Mouse (Mus musculus) embryonic fibroblast, embryonic 13.5 days (primary cell): Measurements from ENCODE around the gene Mical1. TPM values are rescaled to one million over a fixed set of nuclear protein-coding genes. Genes with fewer than 3 reads are reported as not detected.

Experiments used
- H3K27ac ChIP-seq: 2 replicates; pipeline ENCODE4 v1.5.1; 2012; ENCODE audit warnings: low read length, control low read depth, inconsistent platforms; ENCODE audit not compliant: insufficient read depth
- H3K4me1 ChIP-seq: 2 replicates; pipeline ENCODE4 v1.6.1; 2011; ENCODE audit warnings: low read length; ENCODE audit not compliant: control insufficient read depth, insufficient read depth
- H3K4me3 ChIP-seq: 2 replicates; pipeline ENCODE4 v1.5.1; 2011; ENCODE audit warnings: mild to moderate bottlenecking, control low read depth, low read length; ENCODE audit not compliant: insufficient read depth
- CTCF ChIP-seq: IDR thresholded peaks from 2 replicates; pipeline ENCODE4 v1.5.1; 2011; ENCODE audit warnings: mild to moderate bottlenecking, control low read depth, low read length, moderate library complexity, borderline replicate concordance; ENCODE audit not compliant: insufficient read depth
- POLR2A ChIP-seq: IDR thresholded peaks from 2 replicates; pipeline ENCODE4 v1.6.1; 2011; ENCODE audit warnings: low read depth, mild to moderate bottlenecking, control low read depth, low read length, moderate library complexity
- polyA plus RNA-seq: library from polyadenylated mRNA; stranded (reverse); fragments of >200 nt; gene quantifications from 2 replicates; pipeline ENCODE4 v1.2.4, GENCODE M21; 2011; ENCODE audit warnings: low read depth; ENCODE audit not compliant: missing spikeins, insufficient read length

Gene Mical1
- polyA plus RNA-seq, 1 experiment = 50.0 TPM

DNA sequence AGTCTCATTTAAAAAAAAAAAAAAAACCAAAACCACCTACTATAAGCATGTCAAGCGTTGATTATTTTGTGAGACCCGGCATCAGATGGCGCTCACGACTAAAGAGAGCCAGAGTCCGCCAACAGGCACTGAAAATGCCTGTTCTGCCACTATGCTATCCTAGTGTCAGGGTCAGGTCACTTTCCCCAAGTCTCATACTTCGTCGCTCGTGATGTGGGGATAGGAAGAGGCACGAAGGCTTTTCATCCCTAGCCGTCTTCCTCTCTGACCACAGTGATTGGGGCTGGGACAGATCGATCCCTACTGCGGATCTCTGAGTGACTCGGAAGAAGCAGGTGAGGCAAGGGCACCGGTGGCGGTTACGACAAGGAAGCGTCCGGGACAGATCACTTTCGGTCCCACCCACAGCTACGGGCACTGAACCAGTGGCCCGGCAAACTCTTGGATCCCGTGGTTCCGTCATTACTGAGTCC, 42.4 kb downstream of the Mical1 start:
- TF ChIP-seq POLR2A (no peak), CTCF (peak; percentile 36; the same call in 1 of the 2 replicates)
- no peaks in the 10 kb centered on the region; the same call in 1 of the 2 replicates for H3K4me1 ChIP-seq
- peak overlapping the region; percentile 32; the same call in 1 of the 2 replicates for H3K27ac ChIP-seq
- peak overlapping the region; percentile 75 for H3K4me3 ChIP-seq

- H3K4me3 ChIP-seq = peak within 1 kb of the TSS; percentile 95
- no peaks in the 10 kb centered on the region; the same call in 1 of the 2 replicates for H3K4me1 ChIP-seq
- peak within 1 kb of the TSS; percentile 93 for H3K27ac ChIP-seq
- TF ChIP-seq CTCF (no peak), POLR2A (peak; percentile 97)
Observed at GRCm38 (mm10) chr10:41518981-41519618, 43.0 kb downstream of the Mical1 start, which contains the start of gene Cd164. Gene Cd164 (plus strand): TSS chr10:41519414.

- peak overlapping the region; percentile 93 for H3K27ac ChIP-seq
- H3K4me1 ChIP-seq = no peaks in the 10 kb centered on the region; the same call in 1 of the 2 replicates
- TF ChIP-seq CTCF (no peak), POLR2A (peak; percentile 32; the same call in 1 of the 2 replicates)
- peak overlapping the region; percentile 95 for H3K4me3 ChIP-seq
Observed at GRCm38 (mm10) chr10:41519640-41520409, 43.7 kb downstream of the Mical1 start.

DNA sequence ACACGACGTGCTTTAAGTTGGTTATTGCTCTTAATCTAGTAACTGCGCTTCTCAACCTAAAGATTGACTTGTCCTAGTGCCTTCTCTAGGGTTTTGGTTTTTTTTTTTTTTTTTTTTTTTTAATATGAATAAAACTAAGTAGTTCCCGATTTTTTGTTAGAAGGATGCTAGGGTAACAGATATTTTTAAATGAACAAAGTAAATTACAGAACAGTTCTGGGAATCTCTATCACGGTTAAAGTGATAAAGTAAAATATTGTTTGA, 44.2 kb downstream of the Mical1 start:
- Histone ChIP-seq H3K27ac (no peak overlapping the region), H3K4me3 (peak overlapping the region; percentile 95), H3K4me1 (no peaks in the 10 kb centered on the region; the same call in 1 of the 2 replicates)
- TF ChIP-seq POLR2A = no peak
- TF ChIP-seq CTCF = no peak

- Histone ChIP-seq H3K27ac (no peak overlapping the region), H3K4me1 (no peaks in the 10 kb centered on the region; the same call in 1 of the 2 replicates), H3K4me3 (no peak overlapping the region)
- TF ChIP-seq POLR2A (no peak), CTCF (no peak)
Observed at GRCm38 (mm10) chr10:41523386-41523785, 47.3 kb downstream of the Mical1 start.

- no peak overlapping the region for H3K27ac ChIP-seq
- H3K4me1 ChIP-seq = no peaks in the 10 kb centered on the region; the same call in 1 of the 2 replicates
- no peak overlapping the region for H3K4me3 ChIP-seq
- TF ChIP-seq CTCF = no peak
- no peak for TF ChIP-seq POLR2A
Observed at GRCm38 (mm10) chr10:41525696-41526095, 49.6 kb downstream of the Mical1 start.

DNA sequence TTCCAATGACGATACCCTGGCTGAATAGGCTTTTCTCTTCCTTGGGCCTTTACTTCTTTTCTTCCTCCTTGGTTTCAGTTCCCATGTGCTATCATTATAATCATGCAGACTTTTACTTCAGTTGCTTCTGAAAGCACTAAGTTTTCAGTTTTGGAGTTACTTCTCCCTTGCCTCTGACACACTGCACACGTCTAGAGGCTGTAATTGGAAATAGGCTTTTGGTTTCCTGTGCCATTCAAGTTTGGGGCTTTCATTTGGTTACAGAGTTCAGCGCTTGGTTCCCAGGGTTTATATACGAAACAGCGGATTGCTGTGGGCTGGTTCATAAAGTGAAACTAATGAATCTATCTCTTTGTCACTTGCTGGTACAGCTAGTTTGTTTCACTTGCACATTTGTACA, 53.9 kb downstream of the Mical1 start:
- no peak for TF ChIP-seq CTCF
- TF ChIP-seq POLR2A = no peak
- H3K4me1 ChIP-seq = no peaks in the 10 kb centered on the region
- H3K4me3 ChIP-seq = no peak overlapping the region
- H3K27ac ChIP-seq = no peak overlapping the region

DNA sequence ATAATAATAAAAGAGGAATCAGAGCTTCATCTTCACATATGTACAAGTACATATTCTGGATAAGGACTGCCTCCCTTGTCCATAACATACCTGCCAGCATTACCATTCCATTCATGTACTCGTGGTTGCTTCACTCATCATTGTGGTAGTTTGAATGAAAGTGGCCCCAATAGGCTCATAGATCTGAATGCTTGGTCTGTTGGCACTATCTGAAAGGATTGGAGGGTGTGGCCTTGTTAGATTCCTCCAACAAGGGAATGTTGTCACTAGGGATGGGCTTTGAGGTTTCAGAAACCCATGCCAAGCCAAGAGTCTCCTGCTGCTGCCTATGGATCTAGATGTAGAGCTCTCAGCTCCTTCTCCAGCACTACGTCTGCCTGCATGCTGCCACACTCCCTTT, 59.9 kb downstream of the Mical1 start:
- Histone ChIP-seq H3K4me1 (no peaks in the 10 kb centered on the region), H3K4me3 (no peak overlapping the region), H3K27ac (no peak overlapping the region)
- TF ChIP-seq CTCF = no peak
- TF ChIP-seq POLR2A = no peak

Other genes starting within 250 kb of the Mical1 start
- gene Fig4, start 173.1 kb upstream of the Mical1 start, polyA plus RNA-seq = 19.6 and 20.8 TPM in 2 replicates
- gene Ak9, start 172.3 kb upstream of the Mical1 start, polyA plus RNA-seq = not detected in 2 replicates
- gene Zbtb24, start 25.9 kb upstream of the Mical1 start, polyA plus RNA-seq = 11.1 TPM in 2 replicates
- gene Smpd2, start 14.1 kb downstream of the Mical1 start, polyA plus RNA-seq = 13.7 and 16.7 TPM in 2 replicates
- gene Ppil6, start 14.1 kb downstream of the Mical1 start, polyA plus RNA-seq = not detected in 2 replicates
- gene Cd164, start 43.1 kb downstream of the Mical1 start, polyA plus RNA-seq = 284 and 337 TPM in 2 replicates
- gene Ccdc162, start 240.3 kb downstream of the Mical1 start, polyA plus RNA-seq = 0.28 and 0.81 TPM in 2 replicates